Mouse (Mus musculus): Measurements from ENCODE around the gene 1110051M20Rik. TPM values are rescaled to one million over a fixed set of nuclear protein-coding genes. Genes with fewer than 3 reads are reported as not detected.

Gene 1110051M20Rik
- total RNA-seq, 4 experiments from 2014 or later: 108 to 144 (median 121) TPM

GRCm38 (mm10) chr2:91349974-91350457 lies 94.5 kb downstream of the 1110051M20Rik start:
- no peak for DNase-seq (ENCODE audit: low spot score in 2 of 2)

DNA sequence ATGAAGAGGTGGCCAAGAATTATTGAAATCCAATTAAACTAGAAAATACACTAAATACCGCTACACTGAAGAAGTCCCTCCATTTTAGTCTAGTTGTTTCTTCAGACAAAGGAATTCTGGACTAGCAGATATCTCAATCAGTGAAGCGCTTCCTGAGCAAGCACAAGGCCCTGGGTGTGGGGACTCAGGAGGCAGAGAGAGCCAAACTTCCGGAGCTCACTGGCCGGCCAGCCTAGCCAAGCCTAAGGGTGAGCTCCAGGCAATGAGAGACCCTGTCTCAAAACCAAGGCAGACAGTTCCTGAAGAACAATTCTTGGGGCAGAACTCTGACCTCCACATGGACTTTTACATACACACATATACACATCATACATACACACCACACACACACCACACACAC lies 95.6 kb downstream of the 1110051M20Rik start:
- DNase-seq (ENCODE audit: low spot score in 2 of 2): no peak

- DNase-seq (ENCODE audit: low spot score in 2 of 2): no peak
Observed at GRCm38 (mm10) chr2:91345644-91346043, 98.9 kb downstream of the 1110051M20Rik start.

- DNase-seq (ENCODE audit: low spot score in 2 of 2): no peak
Observed at GRCm38 (mm10) chr2:91339591-91339990, 104.9 kb downstream of the 1110051M20Rik start.

GRCm38 (mm10) chr2:91335128-91335527 lies 109.4 kb downstream of the 1110051M20Rik start:
- no peak for DNase-seq (ENCODE audit: low spot score in 2 of 2)

DNA sequence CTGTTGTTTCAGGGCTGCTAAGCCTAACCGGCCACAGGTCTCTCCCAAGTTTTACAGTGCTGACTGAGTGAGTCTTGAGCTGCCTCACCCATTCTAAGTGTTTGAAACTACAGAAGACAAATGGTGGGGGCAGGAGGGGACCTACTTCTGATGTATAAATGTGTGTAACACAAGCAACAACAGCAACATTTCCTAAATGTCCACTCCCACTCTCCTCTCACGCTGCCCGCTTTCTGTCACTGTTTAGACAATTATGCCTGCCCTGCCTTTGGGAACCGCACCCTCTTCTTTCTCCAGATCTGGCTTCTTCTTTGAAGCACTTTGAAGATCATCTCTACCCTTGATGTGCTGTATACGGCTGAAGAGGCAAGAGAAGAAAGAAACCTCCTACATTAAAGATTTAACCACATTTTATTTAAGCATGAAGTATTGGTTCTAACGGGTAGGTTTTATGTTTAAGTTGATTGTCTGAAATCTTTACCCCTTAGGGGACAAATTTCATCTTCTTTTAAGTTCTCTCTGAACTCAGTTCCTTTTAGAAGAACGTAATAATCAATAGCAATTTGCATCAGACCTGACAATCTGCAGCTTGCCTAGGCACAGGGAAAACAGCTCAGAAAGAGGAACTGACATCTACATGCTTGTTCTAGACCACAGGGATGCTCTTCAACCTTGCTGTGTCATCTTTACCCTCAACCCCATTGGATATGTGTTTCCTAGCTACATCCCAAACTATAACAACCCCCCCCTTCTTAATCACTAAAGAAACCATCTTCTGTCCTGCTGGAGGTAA lies 113.3 kb downstream of the 1110051M20Rik start:
- DNase-seq (ENCODE audit: low spot score in 2 of 2): no peak

- DNase-seq (ENCODE audit: low spot score in 2 of 2): no peak
Observed at GRCm38 (mm10) chr2:91329996-91330738, 114.3 kb downstream of the 1110051M20Rik start.

GRCm38 (mm10) chr2:91328729-91329125 lies 115.8 kb downstream of the 1110051M20Rik start:
- DNase-seq (ENCODE audit: low spot score in 2 of 2): no peak

GRCm38 (mm10) chr2:91327968-91328728 lies 116.4 kb downstream of the 1110051M20Rik start:
- DNase-seq (ENCODE audit: low spot score in 2 of 2): peak; percentile 46 to 55

- peak in 1 of 2 experiments; percentile 28 for DNase-seq (ENCODE audit: low spot score in 2 of 2)
Observed at GRCm38 (mm10) chr2:91326746-91327350, 117.7 kb downstream of the 1110051M20Rik start.

- peak; percentile 50 to 51 for DNase-seq (ENCODE audit: low spot score in 2 of 2)
Observed at GRCm38 (mm10) chr2:91324761-91325421, 119.6 kb downstream of the 1110051M20Rik start.

- no peak for DNase-seq (ENCODE audit: low spot score in 2 of 2)
Observed at GRCm38 (mm10) chr2:91324346-91324745, 120.2 kb downstream of the 1110051M20Rik start.

DNA sequence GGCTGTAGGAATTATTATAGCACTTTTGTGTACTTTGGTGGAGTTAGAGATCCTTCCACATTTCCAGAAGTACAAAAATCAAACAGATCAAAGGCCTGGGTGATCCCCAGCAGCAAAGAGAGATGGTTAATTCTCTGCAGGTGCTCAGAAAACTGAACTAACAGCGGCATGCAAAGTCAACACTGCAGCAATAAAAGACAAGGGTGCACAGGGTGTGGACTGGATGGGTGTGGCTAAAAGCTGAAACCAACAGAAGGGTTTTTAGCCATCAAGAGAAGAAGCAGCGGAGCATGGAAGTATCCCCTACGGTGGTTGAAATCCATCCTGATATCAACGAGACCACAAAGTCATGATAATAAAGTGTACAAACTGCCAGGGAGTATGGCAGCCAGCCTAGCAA lies 122.0 kb downstream of the 1110051M20Rik start:
- no peak for DNase-seq (ENCODE audit: low spot score in 2 of 2)

- DNase-seq (ENCODE audit: low spot score in 2 of 2): no peak
Observed at GRCm38 (mm10) chr2:91321923-91322322, 122.6 kb downstream of the 1110051M20Rik start.

DNA sequence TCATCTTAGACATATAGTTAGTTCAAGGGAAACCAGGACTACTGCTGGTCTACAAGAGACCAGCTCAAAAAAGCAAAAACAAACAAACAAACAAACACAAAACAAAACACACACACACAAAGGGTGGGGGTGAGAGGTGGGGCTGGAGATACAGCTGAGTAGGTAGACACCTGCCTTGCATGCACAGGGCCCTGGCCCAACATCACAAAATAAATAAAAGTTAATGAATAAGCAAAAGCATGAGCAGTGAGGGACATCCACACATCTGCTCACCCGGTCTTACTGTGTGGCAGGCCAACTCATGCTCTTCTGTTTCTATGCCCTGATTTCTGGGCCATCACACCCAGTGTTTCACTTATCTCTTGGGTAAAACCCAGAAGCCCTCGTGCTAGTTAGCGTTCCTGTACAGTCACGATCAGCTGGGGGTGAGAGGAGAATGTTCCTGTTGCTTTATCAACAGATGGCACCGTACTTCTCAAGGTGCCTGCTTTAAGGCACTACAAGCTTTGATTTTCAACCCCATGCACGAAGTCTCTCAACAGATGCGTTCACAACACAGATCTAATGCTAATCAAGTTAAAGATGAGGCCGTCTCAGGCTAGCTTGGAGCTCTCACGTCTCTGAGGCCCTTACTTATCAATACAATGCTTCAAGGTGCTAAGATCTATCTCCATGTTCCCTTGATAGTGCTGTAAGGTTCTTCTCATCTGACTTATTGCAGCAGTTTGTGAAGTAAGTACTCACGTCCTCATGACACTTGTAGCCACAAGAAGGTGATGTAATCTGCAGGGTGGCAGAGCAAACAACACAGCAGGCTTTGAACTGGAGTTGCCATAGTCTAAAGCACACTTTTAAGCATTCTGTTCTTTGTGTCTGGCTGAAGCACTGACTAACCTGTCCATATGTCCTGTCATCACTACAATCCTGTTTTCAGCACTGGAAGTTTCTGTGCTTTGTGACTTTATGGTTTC lies 123.7 kb downstream of the 1110051M20Rik start:
- no peak for DNase-seq (ENCODE audit: low spot score in 2 of 2)

DNA sequence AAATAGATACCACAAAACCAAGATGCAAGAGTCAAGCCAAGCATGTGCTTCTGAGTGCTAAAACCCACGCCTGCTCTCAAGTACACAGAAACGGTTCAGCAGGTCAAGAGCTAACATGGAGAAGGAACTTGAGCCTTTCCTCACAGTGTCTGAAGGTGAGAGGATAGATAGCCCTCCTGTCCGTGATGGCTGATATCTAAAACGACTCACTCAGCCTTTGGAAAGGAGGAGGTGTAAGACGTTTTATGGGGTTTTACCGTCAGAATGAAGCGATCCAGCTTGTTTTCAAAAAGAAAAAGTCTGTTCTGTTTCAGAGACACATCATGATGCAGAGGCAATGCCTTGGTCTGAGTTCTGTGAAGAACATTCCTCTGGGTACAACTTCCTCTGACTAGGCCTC lies 130.3 kb downstream of the 1110051M20Rik start:
- no peak for DNase-seq (ENCODE audit: low spot score in 2 of 2)

- no peak for DNase-seq (ENCODE audit: low spot score in 2 of 2)
Observed at GRCm38 (mm10) chr2:91312578-91313311, 131.8 kb downstream of the 1110051M20Rik start.

GRCm38 (mm10) chr2:91309546-91309945 lies 135.0 kb downstream of the 1110051M20Rik start:
- DNase-seq (ENCODE audit: low spot score in 2 of 2): no peak

- no peak for DNase-seq (ENCODE audit: low spot score in 2 of 2)
Observed at GRCm38 (mm10) chr2:91308680-91309079, 135.8 kb downstream of the 1110051M20Rik start.

Data from layer of hippocampus, adult 8-10 months (tissue).